Mouse (Mus musculus): ENCODE measurements around the gene Rara. TPM values are rescaled to one million over a fixed set of nuclear protein-coding genes. Genes with fewer than 3 reads are reported as not detected.
A peak's percentile ranks its signal among the peaks of the same experiment; 100 is the strongest.
"Not testable (repeated sequence)": the region's sequence is repeated elsewhere in the genome, so short reads cannot be mapped to it uniquely, and the experiment has no call there.

The Rara gene
- polyA plus RNA-seq, 1 experiment from 2014 or later = 49.2 TPM

DNA sequence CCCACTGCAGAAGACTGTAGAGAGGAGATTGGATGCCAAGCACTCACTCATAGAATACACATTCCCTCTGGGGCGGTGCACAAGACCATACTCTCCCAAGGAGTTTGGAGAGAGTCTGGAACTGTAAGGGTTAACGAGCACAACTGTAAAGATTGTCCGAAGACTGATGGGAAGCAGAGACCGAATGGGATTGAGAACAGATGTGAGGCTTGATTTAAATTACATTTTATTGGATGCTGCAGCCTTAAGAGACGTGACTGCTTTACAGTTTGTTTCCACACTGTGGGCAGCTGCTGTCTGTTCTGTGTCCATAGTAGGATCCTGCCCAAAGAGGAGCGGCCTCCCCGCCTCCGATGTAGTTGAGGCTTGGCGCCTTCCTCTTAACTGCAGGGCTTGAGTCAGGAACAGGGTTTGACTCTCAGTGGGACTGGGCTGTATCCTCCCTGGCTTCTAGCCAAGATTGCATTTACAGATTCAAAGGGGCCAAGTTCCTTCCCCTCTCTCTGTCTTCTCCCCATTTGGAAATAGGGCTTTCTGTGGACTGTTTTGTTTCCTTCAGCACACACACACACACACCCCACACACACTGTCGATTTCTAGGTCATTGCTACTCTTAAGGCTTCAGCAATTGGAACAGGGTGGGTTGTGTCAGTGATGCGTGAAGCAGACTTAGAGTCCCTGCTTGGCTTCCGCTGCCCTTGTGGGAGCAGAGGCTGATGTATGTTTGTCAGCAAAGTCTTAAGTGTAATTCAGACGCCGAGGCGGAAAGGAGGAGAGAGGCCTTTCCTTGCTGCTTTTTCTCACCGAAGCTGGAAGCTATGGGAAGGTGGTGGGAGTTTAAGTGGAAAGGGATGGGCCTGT is 4.5 kb upstream of the Rara start:
- not testable (repeated sequence) for H3K4me3 ChIP-seq, H3K27me3 ChIP-seq, H3K9me3 ChIP-seq
- Histone ChIP-seq H3K4me2 (replicated peaks) (peak overlapping the region; percentile 30), H3K27ac (peak overlapping the region; percentile 95), H3K4me1 (peaks cover 64% of the 10 kb centered on the region), H3K36me3 (peaks cover 32% of the 10 kb centered on the region), H3K9ac (0 out of 2 replicates have a peak overlapping the region, but pooled peaks have one; percentile 15)
- WGBS = 22% methylated on average over 16 of the region's 16 CpGs
- ATAC-seq (ENCODE audit: insufficient number of reproducible peaks, insufficient read depth, low FRiP score, low TSS enrichment) = peak; percentile 52

DNA sequence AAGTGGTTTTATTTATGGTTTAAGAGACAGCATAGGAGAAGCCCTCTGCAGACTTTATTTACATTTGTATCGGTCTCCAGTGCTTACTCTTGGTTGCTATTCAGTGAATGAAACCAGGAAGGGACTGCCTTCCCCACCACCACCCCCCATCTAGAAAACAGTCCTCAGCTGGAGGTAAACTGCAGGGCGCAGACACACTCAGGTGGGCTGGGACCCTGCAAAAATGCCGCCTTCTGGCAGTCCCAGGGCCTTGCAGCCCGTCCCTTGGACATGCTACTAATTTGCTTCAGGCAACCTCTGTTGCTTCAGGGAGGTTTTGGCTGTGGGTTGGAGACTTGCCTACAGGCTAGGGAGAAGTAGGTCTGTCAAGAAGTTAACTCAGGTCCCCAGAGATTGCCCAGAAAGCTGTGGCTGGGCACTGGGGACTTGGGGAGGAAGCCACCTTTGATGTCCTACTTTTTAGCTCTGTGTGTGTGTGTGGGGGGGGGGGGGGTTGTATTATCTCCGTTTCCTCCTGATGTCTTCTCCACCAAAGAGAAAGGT is 2.9 kb upstream of the Rara start:
- WGBS = 17% methylated on average over 5 of the region's 5 CpGs
- Histone ChIP-seq H3K27ac (peak overlapping the region; percentile 95), H3K4me3 (no peak overlapping the region), H3K4me1 (peaks cover 77% of the 10 kb centered on the region), H3K36me3 (peaks cover 16% of the 10 kb centered on the region), H3K9me3 (no peaks in the 10 kb centered on the region), H3K9ac (no peak overlapping the region), H3K27me3 (no peaks in the 10 kb centered on the region), H3K4me2 (replicated peaks) (peak overlapping the region; percentile 35)
- ATAC-seq (ENCODE audit: insufficient number of reproducible peaks, insufficient read depth, low FRiP score, low TSS enrichment) = no peak

DNA sequence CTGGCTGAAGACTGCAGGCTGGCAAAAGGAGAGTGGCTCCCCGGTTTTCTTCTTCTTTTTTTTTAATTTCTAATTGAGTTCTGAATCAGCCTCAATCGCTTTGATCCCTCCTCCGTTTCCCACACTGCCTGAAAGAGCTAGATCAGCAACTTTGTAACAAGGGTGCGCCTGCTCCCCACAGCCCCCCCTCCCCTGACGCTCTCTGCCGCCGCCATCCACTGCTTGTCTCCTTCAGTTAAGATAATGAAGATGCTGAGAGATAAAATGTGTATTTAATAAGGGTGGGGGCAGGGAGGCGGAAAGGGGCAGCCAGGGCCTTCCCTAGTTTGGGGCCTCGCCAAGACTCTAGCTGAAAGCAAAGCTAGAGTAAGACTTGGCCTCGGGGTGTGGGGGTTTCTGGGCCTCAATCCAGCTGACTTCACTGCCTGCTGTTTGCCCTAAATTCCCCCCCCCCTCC is 2.3 kb upstream of the Rara start:
- Histone ChIP-seq H3K36me3 (peaks cover 11% of the 10 kb centered on the region), H3K9ac (no peak overlapping the region), H3K27me3 (no peaks in the 10 kb centered on the region), H3K9me3 (no peaks in the 10 kb centered on the region), H3K27ac (peak overlapping the region; percentile 95), H3K4me1 (peaks cover 83% of the 10 kb centered on the region), H3K4me2 (replicated peaks) (peak overlapping the region; percentile 35), H3K4me3 (no peak overlapping the region)
- 0 out of 2 replicates have a peak, but pooled peaks have one; percentile 14 for ATAC-seq (ENCODE audit: insufficient number of reproducible peaks, insufficient read depth, low FRiP score, low TSS enrichment)
- WGBS = 4% methylated on average over 10 of the region's 10 CpGs

DNA sequence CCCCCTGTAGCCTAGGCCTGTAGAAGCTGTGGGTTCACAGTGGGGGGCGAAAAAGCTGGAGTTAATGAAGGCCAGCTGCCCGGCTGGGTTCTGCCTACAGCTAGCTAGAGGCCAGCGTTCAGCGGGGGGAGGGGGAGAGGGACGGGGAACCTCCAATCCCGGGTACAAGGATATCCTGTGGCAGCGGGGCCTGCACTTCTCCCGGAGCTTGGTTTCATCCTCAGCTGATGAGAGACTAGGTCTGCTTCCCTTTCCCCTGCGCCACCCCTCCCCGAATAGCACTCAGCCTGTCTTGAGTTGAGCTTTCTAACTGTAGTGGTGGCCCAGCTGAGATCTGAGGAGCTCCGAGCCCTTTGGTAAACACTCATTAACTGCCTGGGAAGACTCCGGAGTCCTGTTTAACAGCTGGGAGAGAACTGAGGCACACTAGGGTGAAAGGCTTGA is 1.7 kb upstream of the Rara start:
- 3% methylated on average over 12 of the region's 12 CpGs for WGBS
- no peaks in the 10 kb centered on the region for H3K9me3 ChIP-seq
- peaks cover 5% of the 10 kb centered on the region for H3K36me3 ChIP-seq
- H3K4me2 ChIP-seq (replicated peaks) = peak overlapping the region; percentile 35
- peak overlapping the region; percentile 95 for H3K27ac ChIP-seq
- H3K4me1 ChIP-seq = peaks cover 89% of the 10 kb centered on the region
- no peak overlapping the region for H3K4me3 ChIP-seq
- H3K9ac ChIP-seq = no peak overlapping the region
- H3K27me3 ChIP-seq = no peaks in the 10 kb centered on the region
- ATAC-seq (ENCODE audit: insufficient number of reproducible peaks, insufficient read depth, low FRiP score, low TSS enrichment) = peak; percentile 45

DNA sequence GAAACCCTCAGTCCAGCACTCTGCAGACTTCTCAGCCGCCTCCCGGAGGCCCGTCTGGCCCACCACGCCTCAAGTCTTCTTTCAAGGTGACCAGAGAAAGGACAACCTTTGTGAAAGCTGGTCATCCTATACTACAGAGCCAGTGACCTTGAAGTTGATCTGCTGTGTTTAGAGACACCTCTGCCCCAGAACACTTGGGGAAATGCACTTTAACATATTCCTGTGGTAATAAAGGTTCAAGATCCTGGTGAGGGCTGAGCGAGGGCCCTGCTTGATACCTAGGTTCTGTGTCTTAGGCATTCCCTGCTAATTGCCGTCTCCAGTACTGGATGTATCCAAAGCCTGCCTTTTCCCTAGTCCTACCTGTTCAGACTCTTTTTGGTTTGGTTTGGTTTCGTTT is 1.1 kb upstream of the Rara start:
- Histone ChIP-seq H3K4me1 (peaks cover 96% of the 10 kb centered on the region), H3K4me3 (no peak overlapping the region; the same call in 1 of the 2 replicates), H3K27me3 (no peaks in the 10 kb centered on the region), H3K9ac (no peak overlapping the region), H3K27ac (peak overlapping the region; percentile 95), H3K9me3 (no peaks in the 10 kb centered on the region), H3K36me3 (no peaks in the 10 kb centered on the region), H3K4me2 (replicated peaks) (peak overlapping the region; percentile 35)
- ATAC-seq (ENCODE audit: insufficient number of reproducible peaks, insufficient read depth, low FRiP score, low TSS enrichment) = no peak
- 50% methylated on average over 7 of the region's 7 CpGs for WGBS

DNA sequence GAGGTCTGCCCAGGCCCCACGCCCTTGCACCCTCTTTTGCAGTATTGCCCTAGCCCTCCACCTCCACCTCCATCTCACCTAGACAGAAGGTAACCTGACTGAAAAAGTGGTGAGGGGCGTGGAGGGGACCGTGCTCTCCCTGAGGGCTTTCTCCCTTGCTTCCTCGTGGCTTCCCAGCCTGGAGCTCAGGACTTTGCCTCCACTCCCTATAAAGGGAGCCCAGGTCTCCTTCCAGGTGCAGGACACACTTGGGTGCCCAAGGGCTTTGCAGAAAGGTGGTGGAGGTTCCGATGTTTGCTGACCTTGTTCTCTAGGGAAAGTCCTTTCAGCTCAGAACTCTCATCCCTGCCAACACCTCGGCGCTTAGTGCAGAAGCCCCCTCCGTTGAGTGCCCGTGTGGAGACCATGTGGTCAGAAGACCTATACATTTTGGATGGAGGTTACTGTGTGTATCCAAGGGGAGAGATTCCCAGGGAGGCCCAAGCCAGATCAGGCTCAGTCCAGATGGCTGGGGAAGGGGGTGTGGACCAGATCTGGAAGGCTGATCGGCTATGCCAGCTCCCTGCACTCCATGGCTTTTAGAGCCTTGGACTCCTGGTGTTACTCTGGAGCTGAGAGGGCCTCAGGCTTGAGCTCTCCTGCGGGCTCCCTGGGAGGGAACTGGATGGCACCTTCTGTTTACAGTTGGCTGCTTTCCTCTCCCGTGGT is 722 bp downstream of the Rara start:
- H3K4me2 ChIP-seq (replicated peaks) = peak overlapping the region; percentile 88
- no peaks in the 10 kb centered on the region for H3K27me3 ChIP-seq
- peaks cover 99% of the 10 kb centered on the region for H3K4me1 ChIP-seq
- no peaks in the 10 kb centered on the region for H3K36me3 ChIP-seq
- peak overlapping the region; percentile 63 for H3K4me3 ChIP-seq
- peak overlapping the region; percentile 71 for H3K9ac ChIP-seq
- WGBS = 8% methylated on average over 12 of the region's 12 CpGs
- peak overlapping the region; percentile 95 for H3K27ac ChIP-seq
- no peak for ATAC-seq (ENCODE audit: insufficient number of reproducible peaks, insufficient read depth, low FRiP score, low TSS enrichment)
- no peaks in the 10 kb centered on the region for H3K9me3 ChIP-seq

DNA sequence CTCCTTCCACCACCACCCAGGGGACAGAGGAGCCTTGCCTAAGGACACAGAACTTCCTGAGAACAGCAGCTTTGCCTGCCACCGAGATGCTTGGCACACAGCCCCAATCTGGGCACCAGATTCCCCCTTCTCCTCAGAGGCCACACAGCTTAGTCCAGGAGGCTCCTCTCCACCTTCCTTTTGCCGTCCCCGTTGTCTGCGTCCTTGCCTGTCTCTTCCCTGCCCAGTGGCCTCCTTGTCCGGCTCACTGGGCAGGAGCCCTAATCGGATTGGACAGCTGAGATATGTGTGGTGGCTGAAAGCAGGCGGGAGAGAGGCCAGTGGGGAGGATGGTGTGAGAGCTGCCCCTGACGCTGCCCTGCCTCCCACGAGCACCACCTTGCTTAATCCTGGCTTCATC is 1.9 kb downstream of the Rara start:
- H3K4me3 ChIP-seq = peak overlapping the region; percentile 63
- no peaks in the 10 kb centered on the region for H3K9me3 ChIP-seq
- H3K4me1 ChIP-seq = peaks cover 99% of the 10 kb centered on the region
- H3K4me2 ChIP-seq (replicated peaks) = peak overlapping the region; percentile 88
- peak overlapping the region; percentile 95 for H3K27ac ChIP-seq
- peak overlapping the region; percentile 71 for H3K9ac ChIP-seq
- H3K27me3 ChIP-seq = no peaks in the 10 kb centered on the region
- no peak for ATAC-seq (ENCODE audit: insufficient number of reproducible peaks, insufficient read depth, low FRiP score, low TSS enrichment)
- 4% methylated on average over 9 of the region's 9 CpGs for WGBS
- no peaks in the 10 kb centered on the region for H3K36me3 ChIP-seq

DNA sequence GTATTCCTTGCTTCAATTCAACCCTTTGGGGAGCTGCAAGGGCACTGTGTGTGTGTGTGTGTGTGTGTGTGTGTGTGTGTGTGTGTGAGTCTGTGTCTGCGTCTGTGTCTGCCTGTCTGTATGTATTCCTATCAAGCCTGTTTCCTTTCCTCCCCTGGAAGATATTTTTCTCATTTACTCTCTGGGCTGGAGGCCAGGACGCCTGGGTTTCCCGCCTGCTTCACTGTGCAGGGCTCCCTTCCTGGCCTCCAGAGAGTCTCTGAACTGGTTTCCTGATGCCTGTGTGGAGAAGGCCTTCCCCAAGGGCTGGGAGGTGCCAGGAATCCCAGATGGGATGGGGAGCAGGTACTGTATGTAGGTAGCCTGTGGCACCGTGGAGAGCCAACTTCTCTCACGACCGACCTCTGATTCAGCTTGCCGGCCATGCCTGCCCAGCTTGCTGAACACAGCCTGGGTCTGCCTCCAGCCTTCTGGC is 2.5 kb downstream of the Rara start:
- Histone ChIP-seq H3K4me3 (0 out of 2 replicates have a peak overlapping the region, but pooled peaks have one; percentile 1), H3K9ac (peak overlapping the region; percentile 71), H3K27ac (peak overlapping the region; percentile 95), H3K9me3 (no peaks in the 10 kb centered on the region), H3K4me1 (peaks cover 98% of the 10 kb centered on the region), H3K4me2 (replicated peaks) (peak overlapping the region; percentile 88), H3K27me3 (no peaks in the 10 kb centered on the region), H3K36me3 (no peaks in the 10 kb centered on the region)
- 23% methylated on average over 7 of the region's 7 CpGs for WGBS
- ATAC-seq (ENCODE audit: insufficient number of reproducible peaks, insufficient read depth, low FRiP score, low TSS enrichment) = no peak

DNA sequence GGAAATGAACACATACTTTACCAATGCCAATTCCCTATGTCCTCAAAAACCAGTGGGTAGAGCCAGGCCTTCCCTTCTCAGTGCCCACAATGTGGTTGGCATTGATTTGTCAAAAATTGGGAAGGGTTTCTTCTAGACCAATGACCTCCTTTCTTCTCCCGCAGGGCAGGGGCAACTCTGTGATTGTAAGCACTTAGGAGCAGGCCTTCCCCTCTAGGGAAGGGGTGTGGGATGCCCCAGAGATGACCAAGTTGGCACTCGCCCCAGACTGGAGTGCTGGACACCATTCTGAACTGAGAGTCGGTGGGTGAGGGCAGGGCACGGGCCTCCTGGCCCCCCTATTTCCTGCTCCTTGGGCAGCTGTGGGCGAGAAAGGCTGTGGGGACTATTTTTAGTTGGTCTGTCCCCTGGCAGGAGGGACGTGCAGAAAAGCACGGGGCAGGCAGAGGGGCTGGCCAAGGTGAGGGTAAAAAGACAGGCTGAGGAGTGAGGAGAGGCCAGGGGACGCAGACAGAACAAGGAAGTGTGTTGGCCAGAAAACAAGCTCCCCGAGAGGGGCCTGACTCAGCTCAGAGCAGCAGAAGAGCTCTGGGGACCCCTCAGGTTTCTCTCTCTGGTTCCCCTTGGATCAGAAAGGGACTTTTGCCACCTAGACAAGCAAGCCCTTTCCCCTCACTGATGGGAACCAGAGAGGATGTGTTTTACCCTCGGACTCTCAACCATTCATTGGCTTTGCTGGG is 3.3 kb downstream of the Rara start:
- Histone ChIP-seq H3K27ac (peak overlapping the region; percentile 95), H3K4me3 (no peak overlapping the region), H3K36me3 (no peaks in the 10 kb centered on the region), H3K4me1 (peaks cover 97% of the 10 kb centered on the region), H3K4me2 (replicated peaks) (peak overlapping the region; percentile 88), H3K9ac (peak overlapping the region; percentile 35; the same call in 1 of the 2 replicates), H3K9me3 (no peaks in the 10 kb centered on the region), H3K27me3 (no peaks in the 10 kb centered on the region)
- WGBS = 27% methylated on average over 10 of the region's 10 CpGs
- ATAC-seq (ENCODE audit: insufficient number of reproducible peaks, insufficient read depth, low FRiP score, low TSS enrichment) = no peak

DNA sequence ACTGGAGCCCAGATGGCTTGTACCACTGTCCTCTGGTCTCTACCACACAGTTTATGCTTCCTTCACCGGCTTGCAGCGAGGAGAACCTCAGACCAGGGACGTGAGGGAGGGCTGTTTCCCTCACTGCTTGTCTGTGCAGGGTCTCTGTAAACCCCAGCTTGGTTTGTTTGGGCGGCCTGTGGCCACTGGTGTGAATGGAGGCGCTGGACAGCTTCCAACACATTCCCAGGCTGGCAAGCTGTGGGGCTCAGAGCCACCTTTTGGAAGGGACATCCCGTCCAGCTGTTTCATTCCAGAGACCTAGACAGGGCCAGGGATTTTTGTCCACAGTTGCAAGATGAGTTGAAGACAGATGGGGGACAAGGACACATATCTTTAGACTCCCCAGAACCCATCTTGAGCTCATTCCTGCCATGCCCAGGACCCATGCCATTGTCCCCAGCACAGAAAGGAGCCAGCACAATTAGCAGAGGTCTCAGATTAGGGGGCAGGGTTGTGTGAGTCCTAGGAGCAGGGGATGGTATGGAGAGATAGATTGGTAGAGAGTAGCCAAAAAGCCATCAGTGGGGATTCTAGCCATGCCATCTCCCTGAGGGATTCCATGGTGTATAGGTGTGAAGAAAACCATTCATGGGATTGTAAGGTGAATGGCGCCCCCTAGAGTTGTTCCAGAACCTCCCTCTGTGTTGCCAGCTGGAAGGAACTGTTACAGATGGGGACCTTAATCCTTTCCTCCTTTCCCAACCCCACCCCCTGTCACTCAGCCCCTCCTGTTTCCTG is 4.1 kb downstream of the Rara start:
- 20% methylated on average over 7 of the region's 7 CpGs for WGBS
- Histone ChIP-seq H3K9me3 (no peaks in the 10 kb centered on the region), H3K27me3 (no peaks in the 10 kb centered on the region), H3K36me3 (no peaks in the 10 kb centered on the region), H3K4me3 (no peak overlapping the region), H3K9ac (peak overlapping the region; percentile 35; the same call in 1 of the 2 replicates), H3K27ac (peak overlapping the region; percentile 95), H3K4me2 (replicated peaks) (peak overlapping the region; percentile 45), H3K4me1 (peaks cover 97% of the 10 kb centered on the region)
- ATAC-seq (ENCODE audit: insufficient number of reproducible peaks, insufficient read depth, low FRiP score, low TSS enrichment) = no peak
